Mouse (Mus musculus): ENCODE measurements around the gene Sphkap. TPM values are rescaled to one million over a fixed set of nuclear protein-coding genes. Genes with fewer than 3 reads are reported as not detected.

The Sphkap gene
- total and polyA plus RNA-seq, 3 experiments, result 0.26 to 1.7 (median 0.68) TPM

GRCm38 (mm10) chr1:83406882-83407549 is 984 bp downstream of the Sphkap start:
- TF ChIP-seq CTCF (IDR thresholded peaks at IDR 0.05) (no peak), POLR2A (IDR thresholded peaks at IDR 0.05; ENCODE audit: insufficient read depth, low read depth, low read length) (no peak), EP300 (IDR thresholded peaks at IDR 0.05; ENCODE audit: insufficient read depth, low read depth, low read length) (no peak)
- H3K9ac ChIP-seq (ENCODE audit: low read depth, low read length), result no peak overlapping the region
- WGBS, result 21% methylated on average over 8 of the region's 8 CpGs
- no peak overlapping the region for H3K4me3 ChIP-seq
- intact Hi-C loops (cut with DNase I), result no loop called here
- H3K79me2 ChIP-seq (replicated peaks; ENCODE audit: control insufficient read depth, insufficient read depth, low read length), result no peaks in the 10 kb centered on the region
- no peaks in the 10 kb centered on the region for H3K36me3 ChIP-seq (ENCODE audit: control insufficient read depth, insufficient read depth, low read length)
- no peak for DNase-seq
- no peaks in the 10 kb centered on the region for H3K4me1 ChIP-seq (ENCODE audit: control insufficient read depth, insufficient read depth, low read length)
- H3K27me3 ChIP-seq (ENCODE audit: control insufficient read depth, insufficient read depth, low read length), result no peaks in the 10 kb centered on the region
- no peak overlapping the region for H3K27ac ChIP-seq

DNA sequence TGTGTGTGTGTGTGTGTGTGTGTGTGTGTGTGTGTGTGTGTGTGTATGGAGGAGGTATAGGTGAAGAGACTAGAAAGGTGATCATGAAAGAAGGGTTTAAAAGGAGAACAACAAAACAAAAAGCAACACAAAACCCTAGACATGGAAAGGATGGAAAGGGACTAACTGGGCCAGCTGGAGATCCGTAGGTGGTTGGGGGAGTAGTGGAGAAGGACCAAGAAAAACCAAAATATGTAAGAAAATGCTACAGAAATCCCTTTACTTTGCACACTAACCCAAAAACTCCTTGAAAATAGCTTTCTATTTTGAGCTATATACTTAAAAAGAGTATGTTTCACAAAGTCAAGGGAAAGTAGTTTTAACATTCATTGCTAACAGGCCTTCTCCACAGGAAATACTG is 6.9 kb downstream of the Sphkap start:
- H3K4me3 ChIP-seq, result no peak overlapping the region
- H3K27ac ChIP-seq, result no peak overlapping the region
- 85% methylated on average over 1 of the region's 1 CpGs for WGBS
- H3K36me3 ChIP-seq (ENCODE audit: control insufficient read depth, insufficient read depth, low read length), result no peaks in the 10 kb centered on the region
- no peak for TF ChIP-seq EP300 (IDR thresholded peaks at IDR 0.05; ENCODE audit: insufficient read depth, low read depth, low read length)
- H3K4me1 ChIP-seq (ENCODE audit: control insufficient read depth, insufficient read depth, low read length), result no peaks in the 10 kb centered on the region
- no peak overlapping the region for H3K9ac ChIP-seq (ENCODE audit: low read depth, low read length)
- H3K79me2 ChIP-seq (replicated peaks; ENCODE audit: control insufficient read depth, insufficient read depth, low read length), result no peaks in the 10 kb centered on the region
- DNase-seq, result no peak
- intact Hi-C loops (cut with DNase I), result no loop called here
- no peaks in the 10 kb centered on the region for H3K27me3 ChIP-seq (ENCODE audit: control insufficient read depth, insufficient read depth, low read length)

DNA sequence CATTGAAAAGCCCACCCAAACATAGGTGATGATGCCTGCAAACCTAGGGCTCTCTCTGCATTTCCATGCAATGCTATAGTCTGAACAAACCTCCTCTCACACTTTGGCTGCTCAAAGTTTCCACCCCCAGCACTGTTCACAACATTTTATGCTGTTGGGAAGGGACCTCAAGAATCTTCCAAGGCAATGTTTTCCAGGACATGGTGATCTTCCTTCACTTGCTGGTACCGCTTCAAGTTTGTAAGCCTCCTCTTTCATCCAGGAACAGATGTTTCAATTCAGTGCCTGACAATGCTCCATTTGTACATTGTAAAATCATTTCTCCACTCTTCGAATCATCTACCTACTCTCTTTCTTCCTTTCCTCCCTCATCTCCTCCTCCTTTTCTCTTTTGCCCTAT is 11.7 kb downstream of the Sphkap start:
- H3K9ac ChIP-seq (ENCODE audit: low read depth, low read length), result no peak overlapping the region
- H3K27me3 ChIP-seq (ENCODE audit: control insufficient read depth, insufficient read depth, low read length), result no peaks in the 10 kb centered on the region
- H3K4me3 ChIP-seq, result no peak overlapping the region
- H3K4me1 ChIP-seq (ENCODE audit: control insufficient read depth, insufficient read depth, low read length), result no peaks in the 10 kb centered on the region
- H3K79me2 ChIP-seq (replicated peaks; ENCODE audit: control insufficient read depth, insufficient read depth, low read length), result no peaks in the 10 kb centered on the region
- no peaks in the 10 kb centered on the region for H3K36me3 ChIP-seq (ENCODE audit: control insufficient read depth, insufficient read depth, low read length)
- no peak overlapping the region for H3K27ac ChIP-seq
- intact Hi-C loops (cut with DNase I), result no loop called here
- TF ChIP-seq POLR2A (IDR thresholded peaks at IDR 0.05; ENCODE audit: insufficient read depth, low read depth, low read length), result no peak
- TF ChIP-seq CTCF (IDR thresholded peaks at IDR 0.05), result no peak
- TF ChIP-seq EP300 (IDR thresholded peaks at IDR 0.05; ENCODE audit: insufficient read depth, low read depth, low read length), result no peak
- DNase-seq, result peak in 1 of 2 experiments; percentile 2
- 72% methylated on average over 2 of the region's 2 CpGs for WGBS

DNA sequence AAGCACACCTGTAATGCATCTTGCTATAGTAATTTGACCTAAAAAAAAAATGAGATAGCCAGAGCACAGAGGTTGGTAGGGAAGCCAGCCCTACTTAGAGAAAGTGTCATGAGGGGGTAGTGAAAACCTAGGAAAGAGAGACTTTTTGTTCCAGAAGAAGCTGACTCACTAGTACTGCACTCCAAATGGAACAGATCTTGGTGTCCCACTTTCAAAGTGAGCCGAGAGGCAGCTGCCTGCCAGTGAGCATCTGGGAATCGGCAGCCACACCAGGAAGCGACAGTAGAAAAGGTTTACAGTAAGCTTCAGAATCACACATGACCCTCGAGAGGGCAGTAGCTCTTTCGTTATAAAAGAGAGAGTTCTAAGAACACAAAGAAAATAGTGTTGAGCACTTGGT is 12.4 kb downstream of the Sphkap start:
- TF ChIP-seq EP300 (IDR thresholded peaks at IDR 0.05; ENCODE audit: insufficient read depth, low read depth, low read length), result no peak
- TF ChIP-seq POLR2A (IDR thresholded peaks at IDR 0.05; ENCODE audit: insufficient read depth, low read depth, low read length), result no peak
- no peak for TF ChIP-seq CTCF (IDR thresholded peaks at IDR 0.05)
- H3K27me3 ChIP-seq (ENCODE audit: control insufficient read depth, insufficient read depth, low read length), result no peaks in the 10 kb centered on the region
- H3K79me2 ChIP-seq (replicated peaks; ENCODE audit: control insufficient read depth, insufficient read depth, low read length), result no peaks in the 10 kb centered on the region
- peak in 1 of 2 experiments; percentile 25 for DNase-seq
- H3K9ac ChIP-seq (ENCODE audit: low read depth, low read length), result no peak overlapping the region
- intact Hi-C loops (cut with DNase I), result no loop called here
- 58% methylated on average over 5 of the region's 5 CpGs for WGBS
- no peaks in the 10 kb centered on the region for H3K36me3 ChIP-seq (ENCODE audit: control insufficient read depth, insufficient read depth, low read length)
- no peak overlapping the region for H3K27ac ChIP-seq
- no peaks in the 10 kb centered on the region for H3K4me1 ChIP-seq (ENCODE audit: control insufficient read depth, insufficient read depth, low read length)
- H3K4me3 ChIP-seq, result no peak overlapping the region

- Histone ChIP-seq H3K4me1 (ENCODE audit: control insufficient read depth, insufficient read depth, low read length) (no peaks in the 10 kb centered on the region), H3K4me3 (no peak overlapping the region), H3K36me3 (ENCODE audit: control insufficient read depth, insufficient read depth, low read length) (no peaks in the 10 kb centered on the region), H3K27ac (no peak overlapping the region), H3K9ac (ENCODE audit: low read depth, low read length) (no peak overlapping the region), H3K79me2 (replicated peaks; ENCODE audit: control insufficient read depth, insufficient read depth, low read length) (no peaks in the 10 kb centered on the region), H3K27me3 (ENCODE audit: control insufficient read depth, insufficient read depth, low read length) (no peaks in the 10 kb centered on the region)
- intact Hi-C loops (cut with DNase I), result no loop called here
- TF ChIP-seq EP300 (IDR thresholded peaks at IDR 0.05; ENCODE audit: insufficient read depth, low read depth, low read length) (no peak), CTCF (IDR thresholded peaks at IDR 0.05) (no peak), POLR2A (IDR thresholded peaks at IDR 0.05; ENCODE audit: insufficient read depth, low read depth, low read length) (no peak)
- no peak for DNase-seq
- 77% methylated on average over 4 of the region's 4 CpGs for WGBS
Observed at GRCm38 (mm10) chr1:83389419-83389818, 18.6 kb downstream of the Sphkap start.

GRCm38 (mm10) chr1:83377404-83377803 is 30.6 kb downstream of the Sphkap start:
- intact Hi-C loops (cut with DNase I), result no loop called here
- no peaks in the 10 kb centered on the region for H3K36me3 ChIP-seq (ENCODE audit: control insufficient read depth, insufficient read depth, low read length)
- no peaks in the 10 kb centered on the region for H3K79me2 ChIP-seq (replicated peaks; ENCODE audit: control insufficient read depth, insufficient read depth, low read length)

More at GRCm38 (mm10) chr1:83377404-83377803, 30.6 kb downstream of the Sphkap start:
- 47% methylated on average over 1 of the region's 1 CpGs for WGBS
- no peak overlapping the region for H3K9ac ChIP-seq (ENCODE audit: low read depth, low read length)
- H3K4me3 ChIP-seq, result no peak overlapping the region
- no peaks in the 10 kb centered on the region for H3K4me1 ChIP-seq (ENCODE audit: control insufficient read depth, insufficient read depth, low read length)
- H3K27me3 ChIP-seq (ENCODE audit: control insufficient read depth, insufficient read depth, low read length), result no peaks in the 10 kb centered on the region
- no peak for TF ChIP-seq CTCF (IDR thresholded peaks at IDR 0.05)
- no peak for TF ChIP-seq EP300 (IDR thresholded peaks at IDR 0.05; ENCODE audit: insufficient read depth, low read depth, low read length)
- TF ChIP-seq POLR2A (IDR thresholded peaks at IDR 0.05; ENCODE audit: insufficient read depth, low read depth, low read length), result no peak
- no peak overlapping the region for H3K27ac ChIP-seq
- DNase-seq, result no peak
